Mouse (Mus musculus) urinary bladder, postnatal 36 days (tissue): ENCODE data around the gene Gm9833.
A peak's percentile ranks its signal among the peaks of the same experiment; 100 is the strongest.
"Not testable (repeated sequence)": the region's sequence is repeated elsewhere in the genome, so short reads cannot be mapped to it uniquely, and the experiment has no call there.

Experiments
- DNase-seq, 2 experiments: peaks; one replicate each; pipeline ENCODE4 v3.0.0; 2022; ENCODE audit warnings: low spot score in 2 of 2, mixed read lengths in 1 of 2

The Gm9833 gene

GRCm38 (mm10) chr3:10087994-10088393 lies at the start of gene Gm9833:
TSS of gene Gm9833 (plus strand) at chr3:10088110.
- not testable (repeated sequence) for DNase-seq

- no peak for DNase-seq
These were observed 17.8 kb upstream of the Gm9833 start for GRCm38 (mm10) chr3:10070070-10070469.

GRCm38 (mm10) chr3:10075826-10076225 lies 12.1 kb upstream of the Gm9833 start:
- no peak for DNase-seq

GRCm38 (mm10) chr3:10077096-10077841 lies 10.6 kb upstream of the Gm9833 start:
- DNase-seq: peak in 1 of 2 experiments; percentile 35

GRCm38 (mm10) chr3:10078113-10078512 lies 9.8 kb upstream of the Gm9833 start:
- DNase-seq: no peak

GRCm38 (mm10) chr3:10081336-10081735 lies 6.6 kb upstream of the Gm9833 start:
- no peak for DNase-seq

- no peak for DNase-seq
These were observed 5.9 kb upstream of the Gm9833 start for GRCm38 (mm10) chr3:10081911-10082541.

GRCm38 (mm10) chr3:10082545-10083062 lies 5.3 kb upstream of the Gm9833 start:
- DNase-seq: no peak

GRCm38 (mm10) chr3:10084102-10084501 lies 3.8 kb upstream of the Gm9833 start:
- DNase-seq: no peak

GRCm38 (mm10) chr3:10085396-10086119 lies 2.4 kb upstream of the Gm9833 start:
- DNase-seq: peak in 1 of 2 experiments; percentile 62

- DNase-seq: no peak
These were observed 399 bp upstream of the Gm9833 start for GRCm38 (mm10) chr3:10087511-10087910.

- no peak for DNase-seq
These were observed 3.8 kb downstream of the Gm9833 start for GRCm38 (mm10) chr3:10091616-10092140.

GRCm38 (mm10) chr3:10092499-10092898 lies 4.6 kb downstream of the Gm9833 start:
- no peak for DNase-seq

- no peak for DNase-seq
These were observed 5.0 kb downstream of the Gm9833 start for GRCm38 (mm10) chr3:10092914-10093313.

- DNase-seq: no peak
These were observed 7.2 kb downstream of the Gm9833 start for GRCm38 (mm10) chr3:10095076-10095622.

- DNase-seq: no peak
These were observed 11.8 kb downstream of the Gm9833 start for GRCm38 (mm10) chr3:10099756-10100155.

GRCm38 (mm10) chr3:10111570-10111969 lies 23.7 kb downstream of the Gm9833 start:
- DNase-seq: no peak

- no peak for DNase-seq
These were observed 24.3 kb downstream of the Gm9833 start for GRCm38 (mm10) chr3:10112196-10112595.

GRCm38 (mm10) chr3:10112660-10113059 lies 24.8 kb downstream of the Gm9833 start:
- no peak for DNase-seq

- no peak for DNase-seq
These were observed 28.6 kb downstream of the Gm9833 start for GRCm38 (mm10) chr3:10116531-10116930.

GRCm38 (mm10) chr3:10121232-10121631 lies 33.3 kb downstream of the Gm9833 start:
- DNase-seq: no peak
